Mouse (Mus musculus) MEL-GATA-1-ER (cell line): ENCODE results near the gene Cerk.
"Not testable (repeated sequence)": the region's sequence is repeated elsewhere in the genome, so short reads cannot be mapped to it uniquely, and the experiment has no call there.

Experiments
- DNase-seq: peaks from one replicate; pipeline ENCODE4 v3.0.0-alpha.2; 2012; ENCODE audit warnings: low read depth; ENCODE audit errors: extremely low read depth

The Cerk gene

DNA sequence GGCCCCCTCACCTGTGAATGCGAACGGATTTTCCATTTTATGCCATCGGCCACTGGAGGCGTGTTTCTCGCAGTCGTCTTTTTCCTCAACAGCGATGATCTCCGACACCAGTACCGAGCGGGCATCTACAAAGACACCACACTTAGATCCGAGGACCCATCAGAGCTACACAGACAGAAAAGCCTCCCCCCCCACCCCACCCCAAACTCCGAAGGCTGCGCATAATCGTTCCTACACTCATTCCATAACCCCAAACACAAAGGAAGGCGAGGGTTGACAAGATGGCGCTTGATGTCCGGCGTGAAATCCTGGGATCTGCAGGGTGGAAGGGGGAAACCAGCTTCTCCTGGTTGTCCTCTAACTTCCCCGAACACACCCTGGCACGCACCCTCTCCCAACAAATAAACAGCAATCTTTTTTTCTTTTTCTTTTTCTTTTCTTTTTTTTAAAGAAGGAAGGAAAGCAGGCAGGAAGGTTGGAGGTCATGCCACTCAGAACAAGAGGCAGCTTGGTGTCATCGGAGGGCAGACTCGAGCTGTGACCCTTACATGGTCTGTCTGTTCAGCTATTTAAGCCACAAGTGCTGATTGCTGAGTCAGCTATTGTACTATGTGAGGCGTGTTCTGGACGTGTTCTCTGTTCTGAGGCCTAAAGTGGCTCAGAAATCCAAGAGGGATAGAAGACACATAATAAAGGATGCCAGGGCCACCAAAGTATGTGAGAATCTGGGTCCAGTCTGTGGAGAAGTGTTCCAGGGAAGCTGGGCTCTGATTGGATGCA, 19.9 kb downstream of the Cerk start:
- DNase-seq, result no peak

DNA sequence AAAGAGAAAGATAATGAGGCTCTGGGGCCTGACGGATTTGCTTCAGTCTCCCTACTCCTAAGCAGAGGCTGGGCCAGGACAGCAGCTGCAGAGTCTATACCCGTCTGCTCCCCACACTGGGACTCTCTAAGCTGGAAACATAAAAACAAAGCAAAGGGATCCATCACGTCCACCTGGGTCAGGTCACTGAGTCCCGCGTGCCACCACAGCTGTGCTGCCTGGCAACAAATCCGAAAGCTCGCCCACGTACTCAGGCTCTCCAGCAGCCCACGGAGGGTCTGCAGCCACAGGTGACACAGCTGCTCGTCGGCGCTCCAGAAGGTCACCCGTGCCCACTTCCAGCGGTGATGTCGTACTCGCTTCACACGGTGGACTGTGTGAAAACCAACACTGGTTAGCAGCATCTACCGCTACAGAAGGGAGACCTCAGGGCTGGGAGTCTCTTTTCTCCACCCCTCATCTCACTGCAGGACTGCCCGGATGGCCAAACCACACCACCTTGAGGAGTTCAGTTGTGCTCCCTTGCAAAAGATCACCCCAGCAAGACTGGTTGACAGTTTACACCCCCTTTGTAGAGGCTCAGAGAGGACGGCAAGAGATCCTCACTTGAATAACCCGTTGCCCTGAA, 21.1 kb downstream of the Cerk start:
- no peak for DNase-seq

- DNase-seq, result not testable (repeated sequence)
Observed at GRCm38 (mm10) chr15:86161800-86162199, 24.1 kb downstream of the Cerk start.

DNA sequence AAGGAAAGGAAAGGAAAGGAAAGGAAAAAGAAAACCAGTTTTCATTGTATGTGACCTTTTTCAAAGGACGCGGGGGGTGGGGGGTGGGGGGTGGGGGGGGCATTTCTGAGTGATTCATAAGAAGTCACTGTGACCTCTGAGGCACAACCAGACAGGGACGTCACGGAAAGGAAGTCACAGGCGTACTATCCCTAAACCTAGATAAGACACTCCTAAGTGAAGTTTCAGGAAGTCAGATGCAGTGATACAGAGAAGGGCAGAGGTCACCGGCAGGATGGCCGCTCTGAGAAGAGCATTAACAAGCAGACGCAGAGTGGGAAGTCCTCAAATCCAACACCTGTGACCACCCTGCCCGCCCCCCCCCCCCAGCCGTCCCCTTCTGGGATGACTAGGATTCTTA, 25.0 kb downstream of the Cerk start:
- no peak for DNase-seq

DNA sequence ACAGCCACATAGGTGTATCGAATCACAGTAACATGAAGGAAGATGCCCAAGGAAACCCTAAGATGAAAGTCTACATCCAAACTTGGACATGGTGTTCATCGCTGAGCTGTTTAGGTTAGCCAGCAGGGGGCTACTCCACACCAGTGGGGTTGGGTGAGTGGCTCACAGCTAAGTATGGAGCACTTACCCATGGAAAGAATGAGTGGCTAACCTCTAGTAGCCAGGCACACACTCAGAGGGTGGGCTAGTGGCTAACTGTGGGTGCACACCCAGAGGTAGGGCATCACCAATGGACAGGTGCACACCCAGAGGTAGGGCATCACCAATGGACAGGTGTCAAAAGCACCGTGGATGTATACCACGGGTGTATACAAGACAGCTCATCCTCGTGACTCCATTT, 26.2 kb downstream of the Cerk start:
- no peak for DNase-seq

DNA sequence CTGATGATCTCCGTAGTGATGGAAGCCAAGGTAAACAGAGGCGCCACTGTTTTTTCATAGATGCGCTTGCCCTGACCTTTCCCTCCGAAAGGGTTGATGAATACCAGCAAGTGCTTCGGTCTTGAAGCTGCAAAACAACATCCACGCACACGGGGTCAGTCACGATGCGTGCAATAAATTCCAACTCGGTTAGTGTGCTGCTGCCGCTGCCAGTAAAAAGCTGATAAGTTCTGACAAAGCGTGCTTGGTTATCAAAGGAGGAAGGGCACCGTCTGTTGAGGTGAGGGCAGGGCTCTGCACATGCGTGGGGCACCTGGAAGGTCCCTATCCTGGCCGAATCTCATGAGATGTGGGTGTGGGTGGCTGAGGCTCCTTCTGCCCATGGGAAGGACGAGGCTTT, 26.8 kb downstream of the Cerk start:
- DNase-seq, result no peak

DNA sequence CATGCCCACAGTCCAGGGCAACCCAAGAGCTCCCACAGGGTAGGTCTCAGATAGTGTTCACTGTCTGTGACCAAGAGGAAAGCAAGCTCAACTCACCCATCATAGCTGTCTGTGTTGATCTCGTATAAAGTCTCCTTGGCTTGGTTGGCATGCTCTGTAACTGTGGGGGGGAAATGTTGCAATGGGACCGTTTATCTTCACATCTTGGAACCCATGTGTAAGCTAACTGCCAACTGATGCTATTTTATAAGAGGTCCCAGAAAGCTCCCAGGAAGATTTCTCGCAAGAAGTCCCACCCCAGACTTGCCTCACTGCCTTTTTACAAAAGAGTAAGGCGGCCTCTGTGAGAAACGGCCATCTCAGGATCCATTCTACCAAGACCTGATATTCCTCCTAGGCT, 29.4 kb downstream of the Cerk start:
- DNase-seq, result no peak

- DNase-seq, result no peak
Observed at GRCm38 (mm10) chr15:86153481-86153960, 32.4 kb downstream of the Cerk start.

GRCm38 (mm10) chr15:86150593-86150992, 35.3 kb downstream of the Cerk start:
- no peak for DNase-seq

DNA sequence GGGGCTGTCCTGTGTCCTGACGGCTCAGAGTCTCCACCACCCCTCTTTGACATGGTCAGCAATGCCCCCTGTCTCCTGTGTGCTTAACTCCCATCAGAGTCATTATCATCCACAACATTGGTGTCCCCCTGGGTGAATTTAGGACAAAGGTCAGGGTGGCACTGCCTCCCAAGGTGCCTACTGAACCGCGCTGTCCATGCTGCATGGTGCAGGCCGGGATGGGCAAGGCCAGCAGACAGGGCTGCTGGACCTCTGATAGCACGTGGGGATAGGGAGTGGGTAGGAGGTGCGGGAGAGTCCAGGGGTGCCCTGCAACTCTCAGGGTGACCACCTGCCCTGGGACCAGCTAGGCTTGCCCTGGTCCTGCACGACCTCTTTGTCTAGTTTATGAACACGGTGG, 39.0 kb downstream of the Cerk start:
- DNase-seq, result no peak

- DNase-seq, result no peak
Observed at GRCm38 (mm10) chr15:86145046-86145445, 40.9 kb downstream of the Cerk start.

- no peak for DNase-seq
Observed at GRCm38 (mm10) chr15:86144577-86144976, 41.4 kb downstream of the Cerk start.

- DNase-seq, result peak; percentile 16
Observed at GRCm38 (mm10) chr15:86140323-86140722, 45.6 kb downstream of the Cerk start.

- DNase-seq, result peak; percentile 3
Observed at GRCm38 (mm10) chr15:86137638-86138037, 48.3 kb downstream of the Cerk start.

DNA sequence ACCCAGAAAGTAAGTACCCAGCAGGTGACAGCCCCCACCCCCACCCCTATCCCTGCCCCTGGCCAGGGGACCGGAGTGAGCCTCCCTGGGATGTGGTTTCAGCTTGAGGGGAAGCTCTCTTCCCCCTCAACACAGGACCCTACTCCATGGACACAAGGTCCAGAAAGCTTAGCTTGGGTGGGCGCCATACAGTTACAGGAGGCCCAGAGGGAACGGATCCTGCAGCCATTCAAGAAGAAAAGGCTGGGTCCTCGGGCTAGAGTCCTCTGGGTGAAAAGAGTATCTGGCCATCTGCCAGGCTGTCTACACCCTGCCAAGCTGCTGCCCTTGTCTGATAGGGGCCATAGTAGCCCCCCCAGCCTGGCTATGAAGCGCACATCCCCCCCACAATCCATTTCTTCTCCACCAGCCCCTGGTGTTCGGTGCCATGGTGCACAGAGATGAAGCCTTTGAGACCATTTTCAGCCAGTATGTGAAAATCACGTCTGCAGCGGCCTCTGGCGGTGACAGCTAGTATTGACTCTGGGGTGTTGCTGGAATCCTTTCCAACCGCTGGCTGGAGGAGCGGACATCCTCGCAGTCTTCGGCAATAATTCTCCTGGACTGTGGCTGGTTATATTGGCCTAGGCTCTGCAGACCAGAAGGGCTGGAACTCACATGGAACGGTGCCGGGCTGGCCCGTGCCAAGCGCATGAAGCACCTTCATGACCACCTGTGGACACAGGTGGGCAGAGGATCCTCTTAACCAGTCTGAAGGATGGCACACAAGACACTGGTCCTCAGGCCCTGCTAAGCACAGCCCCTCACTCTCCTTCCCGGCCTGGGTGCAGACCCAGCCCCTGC, 50.8 kb downstream of the Cerk start:
- DNase-seq, result peak; percentile 36

GRCm38 (mm10) chr15:86130657-86131056, 55.3 kb downstream of the Cerk start:
- DNase-seq, result no peak

GRCm38 (mm10) chr15:86129036-86129435, 56.9 kb downstream of the Cerk start:
- no peak for DNase-seq

GRCm38 (mm10) chr15:86124359-86124758, 61.6 kb downstream of the Cerk start:
- no peak for DNase-seq

DNA sequence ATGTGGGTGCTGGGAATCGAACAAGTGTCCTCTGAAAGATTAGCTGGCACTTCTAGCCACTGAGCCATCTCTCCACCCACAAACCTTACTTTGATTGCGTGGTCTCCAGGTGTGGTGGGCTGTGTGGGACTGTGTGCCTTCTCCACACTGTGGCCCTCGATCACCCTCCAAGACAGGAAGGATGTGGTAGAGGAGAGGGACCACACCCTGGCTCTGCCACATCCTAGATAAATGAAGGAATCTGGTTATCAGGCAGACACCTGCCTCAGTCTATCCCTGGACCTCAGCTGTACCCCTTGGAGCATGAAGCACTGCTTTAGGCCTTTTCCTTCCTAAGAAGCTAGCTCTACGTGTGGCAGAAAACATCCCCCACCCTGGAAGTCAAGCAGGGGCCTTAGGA, 62.5 kb downstream of the Cerk start:
- DNase-seq, result peak; percentile 12

DNA sequence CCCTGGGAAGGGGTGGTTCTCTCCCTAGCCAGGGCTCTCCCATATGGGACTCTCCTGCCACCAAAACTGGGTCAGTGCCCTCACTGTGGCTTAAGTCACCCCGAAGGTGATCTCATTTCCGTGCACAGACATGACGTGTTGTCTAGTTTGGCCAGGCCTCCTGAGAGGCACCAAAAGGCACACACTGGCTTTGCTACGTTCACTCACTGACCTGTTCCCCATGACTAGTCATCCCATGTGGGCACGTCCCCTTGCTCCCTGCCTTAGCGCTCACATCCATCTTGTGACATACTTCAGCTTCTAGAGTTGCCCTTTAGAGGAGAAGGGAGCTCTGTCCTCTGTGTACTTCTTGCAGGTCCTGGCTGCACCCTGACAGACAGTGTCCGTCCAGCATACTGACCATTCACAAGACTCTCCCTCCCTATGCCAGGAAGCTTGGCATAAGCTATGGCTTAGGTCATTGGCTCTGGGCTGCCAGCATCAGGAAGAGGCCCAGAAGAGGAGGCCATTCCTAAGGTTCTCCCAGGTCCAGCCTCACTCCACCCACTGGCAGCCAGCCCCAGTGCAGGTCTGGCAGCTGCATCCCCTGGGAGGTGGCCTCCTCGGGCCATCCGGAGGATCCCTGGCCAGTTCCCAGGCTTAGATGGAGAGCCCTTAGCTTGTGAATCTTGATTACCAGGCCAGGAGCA, 63.5 kb downstream of the Cerk start:
- DNase-seq, result no peak

DNA sequence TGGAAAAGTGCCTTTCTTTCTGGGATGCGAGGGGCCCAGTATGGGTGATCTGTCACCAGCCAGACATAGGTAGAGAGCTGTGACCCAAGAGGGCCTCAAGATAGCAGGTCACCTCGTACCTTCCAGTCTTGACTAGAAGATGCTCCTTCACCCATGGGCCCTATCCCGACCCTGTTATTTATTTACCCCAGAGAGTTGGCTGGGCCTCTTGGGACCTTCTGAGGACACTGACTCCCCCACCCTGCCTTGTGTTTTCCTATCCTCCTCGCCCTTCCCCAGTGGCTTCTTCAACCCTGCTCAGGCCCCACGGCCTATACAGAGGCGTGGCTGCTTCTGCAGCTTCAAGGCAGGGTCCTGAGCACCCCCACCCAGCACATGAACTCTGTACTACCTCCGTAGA, 66.8 kb downstream of the Cerk start:
- no peak for DNase-seq
